Mouse (Mus musculus) left cerebral cortex, adult 8-10 months (tissue): ENCODE data around the gene Bcas3. TPM values are rescaled to one million over a fixed set of nuclear protein-coding genes. Genes with fewer than 3 reads are reported as not detected.

Experiments used
- DNase-seq, 2 experiments: peaks; one replicate each; pipeline ENCODE4 v3.0.0; 2022; ENCODE audit warnings: low spot score in 2 of 2
- total RNA-seq, 4 experiments: library from RNA; stranded (reverse); gene quantifications; 2 replicates each; pipeline ENCODE4 v1.2.4; 2022

Bcas3 gene
- total RNA-seq, 4 experiments from 2014 or later = 67.2 to 79.7 (median 75.7) TPM

DNA sequence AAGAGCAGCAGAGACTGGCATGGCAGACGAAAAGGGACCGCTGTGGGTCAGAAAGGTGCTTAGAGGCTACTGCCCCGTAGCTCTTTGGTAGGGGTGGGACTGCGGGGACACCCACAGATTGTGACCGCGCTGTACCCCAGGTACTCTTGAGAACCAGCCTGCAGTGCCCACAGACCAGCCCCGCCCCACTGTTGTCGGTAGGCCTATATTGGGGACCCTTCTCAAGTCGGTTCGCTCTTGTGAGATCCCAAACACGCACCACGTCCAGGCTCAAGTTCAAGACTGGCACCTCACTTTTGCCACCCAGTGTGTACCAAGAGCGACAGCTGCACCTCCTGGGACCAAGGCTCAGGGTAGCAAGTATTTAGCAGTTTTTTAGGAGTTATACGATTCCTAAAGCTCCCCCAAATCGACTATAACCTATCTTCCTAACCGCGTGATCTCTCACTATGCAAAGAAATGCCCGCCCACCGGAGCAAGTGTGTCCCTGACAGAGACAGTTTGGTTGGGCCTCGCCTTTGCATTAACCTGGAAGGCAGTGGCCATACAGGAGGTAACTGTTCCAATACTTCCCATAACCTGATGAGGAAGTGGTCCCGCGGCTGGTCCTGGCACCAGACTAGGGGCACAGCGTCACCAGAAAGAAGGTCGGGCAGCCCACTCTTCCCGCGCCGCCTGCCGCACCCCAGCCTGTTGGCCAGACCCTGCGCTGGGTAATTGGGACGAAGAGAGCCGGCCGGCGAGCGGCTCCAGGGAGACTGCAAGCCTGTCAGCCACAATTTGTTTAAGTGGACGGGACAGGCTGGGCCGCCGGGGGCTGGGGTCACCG is 475.9 kb downstream of the Bcas3 start:
- DNase-seq = no peak

- no peak for DNase-seq
Observed at GRCm38 (mm10) chr11:85829520-85830440, 476.8 kb downstream of the Bcas3 start.

DNA sequence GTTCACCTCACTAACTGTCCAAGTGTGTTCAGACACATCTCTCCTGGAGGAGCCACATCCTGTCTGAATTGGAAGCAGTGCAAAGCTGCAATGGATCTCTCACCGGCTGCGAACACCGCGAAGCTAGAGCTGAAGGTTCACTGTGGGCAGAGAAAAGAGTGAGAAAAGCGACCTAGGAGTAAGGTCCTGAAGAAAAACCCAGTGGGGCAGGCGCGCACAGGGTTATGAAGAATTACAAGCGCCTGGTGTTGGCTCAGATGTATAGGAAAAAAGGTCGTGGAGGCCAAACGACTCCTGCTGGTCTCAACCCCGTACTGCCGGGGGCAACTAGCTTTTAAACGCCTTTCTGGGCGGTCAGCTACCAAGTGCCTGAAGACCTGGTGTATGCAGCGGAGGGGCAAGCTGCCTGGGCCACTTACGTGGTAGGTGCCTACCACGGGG is 478.0 kb downstream of the Bcas3 start:
- no peak for DNase-seq

GRCm38 (mm10) chr11:85831656-85832230 is 478.8 kb downstream of the Bcas3 start:
- DNase-seq = no peak

DNA sequence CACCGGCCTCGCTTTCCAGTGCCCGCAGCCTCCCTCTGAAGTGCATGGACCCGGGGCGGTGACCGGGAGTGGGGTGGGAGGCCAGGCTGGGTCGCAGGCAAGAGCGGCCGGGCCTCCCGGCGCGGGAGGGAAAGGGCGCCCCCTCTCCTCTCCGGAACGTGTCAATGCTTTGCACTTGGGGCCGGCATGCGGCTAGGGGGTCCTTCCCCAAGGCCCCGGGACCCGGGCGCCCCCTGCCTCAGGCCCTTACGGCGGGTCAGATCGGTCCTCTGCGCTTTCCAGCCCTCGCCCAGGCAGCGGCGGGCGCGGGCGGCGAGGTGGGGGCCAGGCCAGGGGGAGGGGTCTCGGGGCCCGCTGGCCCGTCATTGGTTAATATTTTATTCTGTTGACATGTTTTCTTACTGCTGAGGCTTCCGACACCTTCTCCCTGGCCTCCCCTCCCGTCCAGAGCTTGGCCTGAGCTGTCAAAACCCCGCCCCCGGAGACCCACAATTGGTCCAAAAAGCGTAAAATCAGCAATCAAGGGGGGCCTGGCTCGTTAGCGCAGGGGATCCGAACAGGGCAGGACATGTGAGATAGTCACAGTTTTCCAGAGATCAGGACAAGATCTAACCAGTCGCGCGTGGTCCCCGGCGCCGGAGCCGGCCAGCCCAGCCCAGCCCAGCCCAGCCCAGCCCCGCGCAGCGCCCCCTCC is 479.4 kb downstream of the Bcas3 start, which contains the start of gene Tbx2:
TSS of gene Tbx2 (plus strand) at position 321 of the 694 bp plus-strand sequence.
- no peak for DNase-seq

DNA sequence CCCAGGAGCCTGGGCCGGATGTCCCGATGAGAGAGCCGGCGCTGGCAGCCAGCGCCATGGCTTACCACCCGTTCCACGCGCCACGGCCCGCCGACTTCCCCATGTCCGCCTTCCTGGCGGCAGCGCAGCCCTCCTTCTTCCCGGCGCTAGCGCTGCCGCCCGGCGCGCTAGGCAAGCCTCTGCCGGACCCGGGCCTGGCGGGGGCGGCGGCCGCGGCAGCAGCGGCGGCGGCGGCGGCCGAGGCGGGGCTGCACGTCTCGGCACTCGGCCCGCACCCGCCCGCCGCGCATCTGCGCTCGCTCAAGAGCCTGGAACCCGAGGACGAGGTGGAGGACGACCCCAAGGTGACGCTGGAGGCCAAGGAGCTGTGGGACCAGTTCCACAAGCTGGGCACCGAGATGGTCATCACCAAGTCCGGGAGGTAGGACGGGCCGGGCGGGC is 480.1 kb downstream of the Bcas3 start:
- DNase-seq = no peak

DNA sequence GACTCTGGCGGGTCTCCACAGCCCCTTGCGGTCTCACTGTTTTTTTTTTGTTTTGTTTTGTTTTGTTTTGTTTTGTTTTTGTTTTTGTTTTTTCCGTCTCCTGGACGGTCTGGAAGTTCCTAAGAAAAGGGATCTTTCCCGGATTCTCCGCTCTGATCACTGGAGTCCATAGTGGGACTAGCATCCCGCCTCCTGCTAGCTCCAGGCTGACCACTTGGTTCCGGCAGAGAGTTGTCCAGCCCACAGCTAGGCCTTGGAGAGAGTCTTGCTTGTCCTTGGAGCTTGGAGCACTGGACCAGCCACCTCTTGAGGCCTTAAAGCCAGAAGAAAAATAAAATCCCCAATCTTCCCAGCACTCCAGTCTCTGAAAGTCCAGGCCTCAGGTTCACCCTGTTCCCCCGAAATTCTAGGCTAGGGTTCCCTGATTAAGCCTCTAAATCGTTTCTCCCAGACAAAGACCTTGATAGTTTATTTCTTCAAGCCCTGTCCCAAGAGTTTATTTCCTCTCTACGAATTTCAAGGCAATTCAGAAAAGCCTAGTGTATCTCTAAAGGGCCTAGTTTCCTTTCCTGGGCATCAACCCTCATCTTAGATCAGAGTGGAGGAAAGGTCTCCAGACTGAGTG is 480.9 kb downstream of the Bcas3 start:
- no peak for DNase-seq

DNA sequence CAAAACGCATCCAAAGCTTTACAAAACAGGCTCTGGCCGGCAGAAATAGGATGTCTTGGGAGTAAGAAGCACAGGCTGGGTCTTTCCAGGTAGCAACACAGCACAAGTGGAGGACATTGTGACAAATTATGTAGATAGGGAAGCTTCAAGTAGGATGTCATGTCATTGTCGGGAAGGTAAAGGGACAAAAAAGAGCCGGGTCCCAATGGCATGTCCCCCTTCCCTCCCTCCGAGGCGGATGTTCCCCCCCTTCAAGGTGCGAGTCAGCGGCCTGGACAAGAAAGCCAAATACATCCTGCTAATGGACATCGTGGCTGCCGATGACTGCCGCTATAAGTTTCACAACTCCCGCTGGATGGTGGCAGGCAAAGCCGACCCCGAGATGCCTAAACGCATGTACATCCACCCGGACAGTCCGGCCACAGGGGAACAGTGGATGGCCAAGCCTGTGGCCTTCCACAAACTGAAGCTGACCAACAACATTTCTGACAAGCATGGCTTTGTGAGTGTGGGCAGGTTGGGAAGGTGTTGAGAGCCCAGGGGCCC is 481.5 kb downstream of the Bcas3 start:
- no peak for DNase-seq

- no peak for DNase-seq
Observed at GRCm38 (mm10) chr11:85835001-85835752, 482.2 kb downstream of the Bcas3 start.

DNA sequence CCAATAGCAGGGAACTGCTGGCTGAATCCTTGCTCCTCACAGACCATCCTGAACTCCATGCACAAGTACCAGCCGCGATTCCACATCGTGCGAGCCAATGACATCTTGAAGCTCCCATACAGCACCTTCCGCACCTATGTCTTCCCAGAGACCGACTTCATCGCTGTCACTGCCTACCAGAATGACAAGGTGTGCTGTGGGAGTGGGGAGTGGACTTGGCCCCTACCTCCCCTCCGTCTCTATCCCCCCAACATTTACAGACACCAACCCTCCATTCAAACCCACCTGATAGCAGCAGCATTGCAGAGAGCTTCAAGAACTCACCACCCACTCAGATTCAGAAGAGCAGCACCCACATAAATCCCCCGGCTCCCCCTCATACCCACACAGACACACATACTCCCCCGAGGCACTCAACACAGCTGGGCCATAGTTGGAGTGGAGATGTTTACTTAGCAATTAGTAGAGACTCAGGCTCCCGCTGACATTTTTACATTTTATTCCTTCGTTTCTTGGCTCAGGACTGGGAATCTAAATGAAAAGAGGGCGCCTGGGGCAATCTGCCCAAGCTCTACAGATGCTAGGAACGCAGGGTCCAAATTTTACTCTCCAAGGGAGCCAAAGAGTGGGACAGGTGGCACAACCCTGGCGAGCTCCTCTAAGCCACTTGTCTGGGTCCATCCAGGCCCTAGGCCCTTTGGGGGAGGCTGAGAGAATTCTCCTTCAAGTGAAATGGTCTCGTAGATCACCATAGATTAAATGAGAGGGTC is 483.0 kb downstream of the Bcas3 start:
- no peak for DNase-seq

- no peak for DNase-seq
Observed at GRCm38 (mm10) chr11:85836523-85837290, 483.7 kb downstream of the Bcas3 start.

DNA sequence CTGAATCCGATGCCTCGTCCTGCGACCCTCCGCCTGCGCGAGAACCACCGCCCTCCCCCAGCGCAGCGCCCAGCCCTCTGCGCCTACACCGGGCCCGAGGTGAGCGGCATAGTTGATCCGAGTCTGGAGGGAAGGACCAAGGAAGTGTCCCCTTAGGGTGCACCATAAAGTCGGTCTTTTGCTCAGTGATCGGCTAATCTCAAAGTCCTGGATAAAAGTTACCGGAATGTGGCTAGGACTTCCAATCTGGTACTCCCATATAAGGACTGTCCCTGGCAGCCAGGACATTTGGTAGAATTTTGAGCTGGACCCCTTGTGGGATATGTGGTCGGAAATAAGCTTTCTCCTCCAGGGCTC is 484.3 kb downstream of the Bcas3 start:
- no peak for DNase-seq

GRCm38 (mm10) chr11:85837648-85838423 is 484.9 kb downstream of the Bcas3 start:
- DNase-seq = no peak

- no peak for DNase-seq
Observed at GRCm38 (mm10) chr11:85838424-85839257, 485.7 kb downstream of the Bcas3 start.

DNA sequence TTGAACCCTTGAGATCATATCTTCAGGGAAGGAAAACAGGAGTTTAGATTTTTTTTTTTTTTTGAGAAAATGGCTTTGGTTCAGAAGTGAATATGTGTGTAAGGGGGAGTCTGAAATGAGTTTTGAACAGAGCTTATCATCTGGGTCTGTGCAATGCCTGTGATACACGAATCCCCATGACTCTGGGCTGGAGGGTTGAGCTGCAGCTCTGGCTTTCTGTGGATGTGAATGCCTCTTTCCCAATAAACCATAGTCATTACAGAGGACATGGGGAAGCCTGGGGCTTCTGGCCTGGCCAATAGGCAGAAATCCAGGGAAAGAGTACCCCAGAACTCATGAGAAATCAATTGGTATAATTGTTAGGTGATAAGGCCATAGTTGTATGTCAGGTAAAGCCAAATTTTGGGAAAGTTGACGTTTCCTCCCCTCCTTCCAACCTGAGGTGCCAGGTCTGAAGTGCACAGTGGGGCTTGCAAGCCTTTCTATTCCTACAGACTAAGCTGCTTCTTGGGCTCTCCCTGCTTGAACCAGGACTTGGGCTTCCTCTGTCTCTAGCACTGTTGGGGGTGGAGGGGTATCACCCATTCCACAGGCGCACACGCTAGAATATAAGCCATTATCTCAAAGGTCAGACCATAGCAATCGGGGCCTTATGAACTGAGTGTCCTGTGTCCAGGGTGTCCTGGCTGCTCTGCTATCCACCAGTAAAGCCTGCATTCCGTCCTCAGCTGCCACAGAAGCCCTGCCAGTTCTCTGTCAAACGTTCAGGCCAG is 486.5 kb downstream of the Bcas3 start:
- DNase-seq = no peak
